Comparison of ENCODE assay signal across 28 mouse cellular contexts in genomic region chr1:144690340-144690739, GRCm38 (mm10).
DNase-seq lines count a peak whose midpoint lies in the region; ATAC-seq and TF ChIP-seq lines count a peak whose summit lies in the region.
"Had no signal": no experiment of that assay in that cellular context is flagged by ENCODE, and none has a peak within 500 bp of the region (broad histone marks: within the 10 kb centered on the region; RNA-seq: fewer than 3 reads in every experiment).

No protein-coding gene starts in this region.

- no peak for TF ChIP-seq POLR2A in brain, embryonic 14.5 days (IDR thresholded peaks at IDR 0.05; ENCODE audit: borderline replicate concordance, extremely low read depth, insufficient read depth, insufficient read length, poor library complexity, severe bottlenecking)

- H3K9ac ChIP-seq in midbrain, embryonic 14.5 days (replicated peaks; ENCODE audit: low read length), result no peak overlapping the region
- H3K9ac ChIP-seq in midbrain, embryonic 11.5 days (ENCODE audit: low read length), result no peak overlapping the region
- H3K9ac ChIP-seq: embryonic facial prominence, embryonic 13.5 days; embryonic facial prominence, embryonic 15.5 days; forebrain, embryonic 12.5 days had no signal

- H3K4me3 ChIP-seq in midbrain, embryonic 14.5 days (replicated peaks; ENCODE audit: low read depth, low read length), result no peak overlapping the region
- no peak overlapping the region for H3K4me3 ChIP-seq in midbrain, embryonic 11.5 days (ENCODE audit: low read depth, low read length)
- H3K4me3 ChIP-seq: embryonic facial prominence, embryonic 13.5 days; embryonic facial prominence, embryonic 15.5 days; erythroblast, embryonic 14.5 days; forebrain, embryonic 10.5 days; forebrain, embryonic 12.5 days had no signal

- H3K4me1 ChIP-seq in midbrain, embryonic 14.5 days (ENCODE audit: control insufficient read depth, insufficient read depth, low read length), result no peaks in the 10 kb centered on the region
- H3K4me1 ChIP-seq in midbrain, embryonic 11.5 days (ENCODE audit: control insufficient read depth, insufficient read depth, low read length), result no peaks in the 10 kb centered on the region
- H3K4me1 ChIP-seq: embryonic facial prominence, embryonic 13.5 days; embryonic facial prominence, embryonic 15.5 days; forebrain, embryonic 10.5 days; forebrain, embryonic 12.5 days had no signal

- TF ChIP-seq CTCF in brain, embryonic 14.5 days (IDR thresholded peaks at IDR 0.05; ENCODE audit: borderline replicate concordance, extremely low read depth, insufficient read depth, insufficient read length), result no peak

- peak; percentile 15 for DNase-seq in midbrain, embryonic 14.5 days
- DNase-seq in midbrain, embryonic 11.5 days (ENCODE audit: low spot score, missing footprints), result no peak
- DNase-seq in brain, embryonic 14.5 days (ENCODE audit: low read depth), result peak; percentile 14
- no peak for DNase-seq in kidney, postnatal 4 days
- DNase-seq: adrenal gland, adult 8-10 months; adrenal gland, postnatal 14 days; adrenal gland, postnatal 36 days; B cell, adult 2 months; cerebellum, adult 11 months; cerebellum, adult 18-20 months; cerebellum, adult 8-10 months; cerebellum, adult 9-11 months; cerebellum, postnatal 14 days; cerebellum, postnatal 36 days; embryo, embryonic 11 days had no signal

- H3K27me3 ChIP-seq in midbrain, embryonic 14.5 days (ENCODE audit: control insufficient read depth, insufficient read depth, low read length), result no peaks in the 10 kb centered on the region
- no peaks in the 10 kb centered on the region for H3K27me3 ChIP-seq in midbrain, embryonic 11.5 days (ENCODE audit: control insufficient read depth, insufficient read depth, low read length)
- H3K27me3 ChIP-seq: CH12.LX; embryonic facial prominence, embryonic 13.5 days; embryonic facial prominence, embryonic 15.5 days; forebrain, embryonic 12.5 days; Patski had no signal

- no peak overlapping the region for H3K4me2 ChIP-seq in midbrain, embryonic 14.5 days (ENCODE audit: low read length)
- H3K4me2 ChIP-seq in midbrain, embryonic 11.5 days, result no peak overlapping the region
- H3K4me2 ChIP-seq: embryonic facial prominence, embryonic 13.5 days; embryonic facial prominence, embryonic 15.5 days; forebrain, embryonic 12.5 days had no signal

- no peak for ATAC-seq in midbrain, embryonic 14.5 days (ENCODE audit: low FRiP score, low TSS enrichment)
- no peak for ATAC-seq in midbrain, embryonic 11.5 days (ENCODE audit: low FRiP score)
- peak; percentile 64 for ATAC-seq in megakaryocyte-erythroid progenitor cell, adult 5-6 weeks (replicated peaks; ENCODE audit: low FRiP score, low TSS enrichment, poor library complexity, severe bottlenecking)
- ATAC-seq: activated CD4-positive, CD25-positive, alpha-beta regulatory T cell, adult 4 months; CD4-positive, CD25-positive, alpha-beta regulatory T cell, adult 4 months; forebrain, embryonic 14.5 days; forebrain, embryonic 16.5 days; Patski had no signal

- H3K27ac ChIP-seq in midbrain, embryonic 14.5 days (replicated peaks; ENCODE audit: low read depth, low read length), result no peak overlapping the region
- no peak overlapping the region for H3K27ac ChIP-seq in midbrain, embryonic 11.5 days (ENCODE audit: low read depth, low read length)
- H3K27ac ChIP-seq: embryonic facial prominence, embryonic 13.5 days; embryonic facial prominence, embryonic 15.5 days; forebrain, embryonic 10.5 days; forebrain, embryonic 12.5 days had no signal

- WGBS in midbrain, embryonic 14.5 days, result 69% methylated on average over 2 of the region's 2 CpGs
- WGBS in midbrain, embryonic 11.5 days, result 77% methylated on average over 2 of the region's 2 CpGs

- H3K9me3 ChIP-seq in midbrain, embryonic 14.5 days (ENCODE audit: control insufficient read depth, low read length), result no peaks in the 10 kb centered on the region
- H3K9me3 ChIP-seq in midbrain, embryonic 11.5 days (ENCODE audit: control insufficient read depth, low read length), result no peaks in the 10 kb centered on the region
- H3K9me3 ChIP-seq: embryonic facial prominence, embryonic 13.5 days; embryonic facial prominence, embryonic 15.5 days; forebrain, embryonic 10.5 days; forebrain, embryonic 12.5 days; G1E had no signal

- no peaks in the 10 kb centered on the region for H3K36me3 ChIP-seq in midbrain, embryonic 14.5 days (ENCODE audit: control insufficient read depth, insufficient read depth, low read length)
- H3K36me3 ChIP-seq in midbrain, embryonic 11.5 days (ENCODE audit: control insufficient read depth, insufficient read depth, low read length), result no peaks in the 10 kb centered on the region
- H3K36me3 ChIP-seq: embryonic facial prominence, embryonic 13.5 days; embryonic facial prominence, embryonic 15.5 days; forebrain, embryonic 10.5 days; forebrain, embryonic 12.5 days; G1E had no signal

Comparison
In these comparisons a context has a peak if more than half of its experiments do, and no peak if none do; other contexts are left out.
1. DNase-seq: peak in midbrain, embryonic 14.5 days (single experiment) and brain, embryonic 14.5 days (single experiment); none in midbrain, embryonic 11.5 days (single experiment) and kidney, postnatal 4 days (0 of 2).